Mouse (Mus musculus) liver, adult (tissue): ENCODE results near the gene Sema4c.

ENCODE experiments used
- GATA4 ChIP-seq: IDR thresholded peaks from 2 replicates; pipeline ENCODE4 v1.6.1; 2014; ENCODE audit warnings: mild to moderate bottlenecking, low read length; ENCODE audit not compliant: insufficient replicate concordance

Gene Sema4c

GRCm38 (mm10) chr1:36583408-36584116, 25.4 kb upstream of the Sema4c start:
- TF ChIP-seq GATA4, result no peak

DNA sequence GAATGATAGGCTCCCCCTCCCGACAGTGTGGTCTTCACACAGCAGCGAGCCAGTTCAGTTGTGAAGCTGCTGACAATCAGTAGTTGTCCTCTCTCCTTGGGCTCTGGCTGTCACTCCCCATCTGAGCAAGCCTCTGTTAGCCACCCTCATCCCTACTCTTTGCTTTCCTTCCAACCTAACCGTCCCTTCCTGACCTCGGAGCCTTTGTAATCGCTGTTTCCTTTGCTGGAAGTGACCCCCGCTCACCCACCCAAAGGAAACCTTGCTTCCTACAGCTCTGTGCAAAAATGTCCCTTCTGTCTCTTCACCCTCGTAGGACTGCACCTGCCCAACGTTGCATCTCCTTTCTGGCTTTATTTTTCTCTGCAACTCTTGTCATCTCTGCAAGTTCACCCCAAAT, 24.1 kb upstream of the Sema4c start:
- TF ChIP-seq GATA4, result no peak

- TF ChIP-seq GATA4, result no peak
Measured at GRCm38 (mm10) chr1:36581260-36581659, 23.1 kb upstream of the Sema4c start.

DNA sequence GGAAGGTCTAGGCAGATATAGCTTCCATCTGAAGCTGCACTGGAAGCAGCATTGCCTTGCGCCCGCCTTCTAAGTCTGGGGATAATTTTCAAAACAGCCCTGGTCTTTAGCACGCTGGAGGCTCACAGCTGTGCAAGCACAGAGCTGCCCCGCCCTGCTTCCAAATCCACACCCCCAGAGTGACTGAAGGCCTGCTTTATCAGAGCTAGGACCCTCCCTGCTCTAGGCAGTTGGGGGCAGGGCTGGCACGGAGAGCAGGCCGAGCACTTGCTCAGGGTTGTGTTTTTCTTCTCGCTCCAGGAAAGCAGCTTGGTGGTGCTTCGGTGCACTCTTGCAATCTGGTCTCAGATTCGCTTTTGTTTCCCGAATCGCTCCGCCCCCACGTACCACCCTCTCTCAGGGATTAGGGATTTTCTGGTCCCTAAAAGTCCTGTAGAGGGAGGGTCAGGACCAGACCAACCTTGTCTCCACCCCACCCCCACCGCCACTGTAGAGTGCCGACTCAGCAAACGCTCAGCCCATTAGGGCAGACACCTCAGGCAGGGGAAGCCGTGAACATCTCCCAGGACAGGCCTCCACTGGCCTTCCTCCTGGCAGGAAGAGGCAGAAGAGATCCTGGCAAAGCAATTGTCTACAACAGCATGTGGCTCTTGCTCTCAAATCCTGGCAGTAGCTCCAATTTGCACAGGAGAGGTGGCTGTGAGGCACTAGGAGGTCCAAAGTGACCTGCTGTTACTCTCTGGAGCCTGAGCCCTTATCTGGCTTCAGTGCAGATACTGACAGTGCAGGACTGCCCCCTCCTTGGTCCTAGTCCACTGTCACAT, 22.4 kb upstream of the Sema4c start:
- TF ChIP-seq GATA4, result no peak

- no peak for TF ChIP-seq GATA4
Measured at GRCm38 (mm10) chr1:36579974-36580383, 21.8 kb upstream of the Sema4c start.

- no peak for TF ChIP-seq GATA4
Measured at GRCm38 (mm10) chr1:36576991-36577675, 19.0 kb upstream of the Sema4c start.

- TF ChIP-seq GATA4, result no peak
Measured at GRCm38 (mm10) chr1:36575347-36575746, 17.2 kb upstream of the Sema4c start.

GRCm38 (mm10) chr1:36574196-36574955, 16.2 kb upstream of the Sema4c start:
- TF ChIP-seq GATA4, result no peak

GRCm38 (mm10) chr1:36573524-36573923, 15.4 kb upstream of the Sema4c start:
- TF ChIP-seq GATA4, result no peak

- no peak for TF ChIP-seq GATA4
Measured at GRCm38 (mm10) chr1:36572709-36573108, 14.6 kb upstream of the Sema4c start.

DNA sequence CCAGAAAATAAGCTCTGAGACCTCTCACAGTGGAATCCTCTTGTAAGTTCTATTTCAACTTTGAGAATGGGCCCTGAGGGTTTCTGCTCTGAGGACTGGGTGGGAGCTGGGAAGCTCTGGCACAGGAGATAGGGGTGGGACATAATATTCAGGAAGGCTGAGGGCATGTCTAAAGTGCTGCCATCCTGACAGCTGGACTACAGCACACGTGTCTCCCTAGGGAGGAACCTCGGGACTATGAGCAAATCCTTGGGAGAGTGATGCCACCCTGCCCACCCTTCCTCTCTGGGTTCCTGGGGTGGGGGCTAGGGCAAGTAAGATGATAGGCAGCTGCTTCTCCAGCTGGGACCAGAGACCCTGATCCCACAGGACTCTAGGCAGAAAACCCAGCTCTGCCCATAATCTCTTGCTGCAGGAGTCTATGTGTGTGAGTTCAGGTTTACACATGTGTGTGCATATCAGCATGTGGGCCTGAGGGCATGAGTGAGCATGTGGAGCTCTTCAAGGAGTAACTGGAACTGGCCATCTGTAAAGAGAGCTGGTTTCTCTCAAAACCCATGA, 14.1 kb upstream of the Sema4c start:
- no peak for TF ChIP-seq GATA4

DNA sequence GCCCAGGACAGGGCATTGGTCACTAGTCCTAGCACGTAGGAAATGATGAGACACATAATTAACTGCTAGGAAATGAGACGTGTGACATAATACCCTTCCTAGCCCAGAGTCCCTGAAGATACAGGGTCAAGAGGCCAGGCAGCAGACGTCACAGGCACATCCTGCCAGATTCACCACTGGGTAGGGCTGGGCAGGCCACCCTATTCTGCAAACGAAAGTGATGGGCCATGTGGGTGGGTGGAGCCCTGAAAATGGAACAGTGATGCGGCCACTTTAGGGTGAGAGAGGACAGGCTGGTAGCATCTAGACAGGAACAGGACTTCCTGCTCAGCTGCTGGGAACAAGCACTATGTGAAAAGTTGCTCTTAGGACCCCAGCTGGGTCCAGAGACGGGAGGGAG, 13.5 kb upstream of the Sema4c start:
- TF ChIP-seq GATA4, result peak; percentile 22; the same call in 1 of the 2 replicates

DNA sequence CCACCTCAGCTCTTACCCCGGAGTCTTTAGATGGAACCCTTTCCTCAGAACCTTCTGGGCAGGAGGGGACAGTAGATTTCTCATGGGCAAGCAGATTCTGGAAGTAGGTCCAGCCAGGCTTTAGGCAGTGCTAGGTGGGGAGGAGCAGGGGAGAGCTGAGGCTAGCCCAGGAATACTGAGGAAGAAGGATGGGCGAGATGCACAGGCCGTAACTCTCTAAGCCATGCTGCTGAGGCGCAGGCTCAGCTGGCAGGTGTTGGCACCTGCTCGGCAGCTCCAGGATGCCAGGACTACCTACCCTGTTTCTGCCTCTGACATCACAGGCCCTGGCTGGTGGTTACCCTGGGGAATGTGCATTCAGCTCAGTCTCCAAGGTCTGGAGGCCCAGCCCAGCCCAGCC, 12.2 kb upstream of the Sema4c start:
- no peak for TF ChIP-seq GATA4

DNA sequence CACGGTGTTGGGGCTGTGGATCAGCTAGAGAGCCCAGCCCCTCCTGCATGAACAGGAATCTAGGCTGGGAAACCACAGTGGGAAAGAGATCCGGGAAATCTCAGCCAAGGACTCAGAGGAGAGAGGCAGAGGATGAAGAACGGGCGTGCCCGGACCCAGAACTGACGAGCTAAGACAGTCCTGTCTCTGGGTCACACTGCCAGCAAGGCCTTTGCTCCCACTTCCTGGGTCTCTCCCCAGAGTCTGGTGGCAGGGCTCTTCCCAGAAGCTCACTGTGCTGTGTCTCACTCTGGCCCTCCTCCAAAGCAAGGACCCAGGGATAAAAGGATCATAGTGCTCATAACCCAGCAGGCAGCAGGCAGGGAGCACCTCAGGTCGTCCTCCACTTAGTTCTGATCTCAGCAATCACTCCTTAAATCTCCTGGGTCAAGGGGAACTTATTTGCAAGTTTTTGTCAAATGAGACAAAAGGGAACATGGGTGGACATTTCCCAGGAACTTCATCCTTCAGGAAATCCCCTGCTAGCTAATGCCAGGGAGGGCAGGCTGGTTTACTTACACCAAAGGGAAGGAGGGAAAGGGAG, 11.6 kb upstream of the Sema4c start:
- no peak for TF ChIP-seq GATA4
